Mouse (Mus musculus): ENCODE data around the gene Etnk1.

DNA sequence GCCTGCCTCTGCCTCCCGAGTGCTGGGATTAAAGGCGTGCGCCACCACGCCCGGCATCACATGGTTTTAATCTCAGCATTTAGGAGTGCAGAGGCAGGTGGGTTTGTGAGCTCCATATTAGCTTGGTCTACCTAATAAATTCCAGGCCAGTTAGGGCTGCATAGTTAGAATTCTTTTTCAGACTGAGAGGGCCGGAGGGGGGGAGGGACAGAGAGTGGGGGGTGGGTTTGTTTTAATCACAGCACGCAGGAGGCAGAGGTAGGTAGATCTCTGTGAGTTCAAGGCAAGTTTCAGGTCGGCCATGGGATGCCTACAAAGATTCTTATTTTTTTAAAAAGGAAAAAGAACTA is 2.1 kb upstream of the Etnk1 start:
- TF ChIP-seq MYOD1 (IDR thresholded peaks at IDR 0.05; ENCODE audit: control insufficient read depth in 1 of 3, insufficient read length in 2 of 3, low read depth in 2 of 3) (no peak), POLR2A (IDR thresholded peaks at IDR 0.05; ENCODE audit: insufficient read length, low read depth) (no peak), MYOG (IDR thresholded peaks at IDR 0.05; ENCODE audit: control insufficient read depth in 1 of 3, insufficient read depth in 1 of 3, insufficient read length in 2 of 3, low read depth in 2 of 3) (no peak), TCF12 (IDR thresholded peaks at IDR 0.05; ENCODE audit: insufficient read depth, poor library complexity, severe bottlenecking) (no peak), POLR2AphosphoS2 (IDR thresholded peaks at IDR 0.05; ENCODE audit: insufficient read length, low read depth) (no peak), REST (IDR thresholded peaks at IDR 0.05; ENCODE audit: insufficient read depth, insufficient read length) (no peak), CEBPB (IDR thresholded peaks at IDR 0.05; ENCODE audit: insufficient read depth, poor library complexity, severe bottlenecking) (no peak), USF1 (IDR thresholded peaks at IDR 0.05; ENCODE audit: low read depth) (no peak), E2F4 (IDR thresholded peaks at IDR 0.05; ENCODE audit: insufficient read depth) (no peak), TCF3 (IDR thresholded peaks at IDR 0.05; ENCODE audit: insufficient read length, low read depth) (no peak), SRF (IDR thresholded peaks at IDR 0.05; ENCODE audit: control insufficient read depth, insufficient read length, low read depth) (no peak), MAX (IDR thresholded peaks at IDR 0.05; ENCODE audit: low read depth) (no peak)
